Mouse (Mus musculus) forebrain, embryonic 14.5 days (tissue): ENCODE measurements at regions not wholly inside any gene's neighbourhood (a gene's known extent, or its start where the extent isn't known, plus 50 kb on each side); places are given as distances from the start of the nearest gene placed in this dataset.

Experiments used
- ATAC-seq: fragments of 200-750 bp; cut with Nextera tagmentation; 2 replicates; pipeline ENCODE4 v1.8.0; 2017; ENCODE audit warnings: mild to moderate bottlenecking, moderate library complexity
- DNase-seq: peaks from one replicate; pipeline ENCODE4 v3.0.0-alpha.2; 2015; ENCODE audit warnings: low spot score
- H3K27ac ChIP-seq: fragments of 300-500 bp; sonication (generic); 2 replicates; pipeline ENCODE4 v1.5.1; 2014; ENCODE audit warnings: low read depth, mild to moderate bottlenecking, control low read depth, low read length, moderate library complexity
- H3K27me3 ChIP-seq: fragments of 300-500 bp; sonication (generic); replicated peaks from 2 replicates; pipeline ENCODE4 v1.6.1; 2014; ENCODE audit warnings: low read length, control low read depth, mixed read lengths; ENCODE audit not compliant: control insufficient read depth, insufficient read depth
- H3K36me3 ChIP-seq: fragments of 300-500 bp; sonication (generic); 2 replicates; pipeline ENCODE4 v1.6.1; 2014; ENCODE audit warnings: low read length, control low read depth; ENCODE audit not compliant: control insufficient read depth, insufficient read depth
- H3K4me1 ChIP-seq: fragments of 300-500 bp; sonication (generic); 2 replicates; pipeline ENCODE4 v1.6.1; 2014; ENCODE audit warnings: antibody characterized with exemption, low read length, control low read depth; ENCODE audit not compliant: control insufficient read depth, insufficient read depth
- H3K4me2 ChIP-seq: fragments of 300-500 bp; sonication (generic); 2 replicates; pipeline ENCODE4 v1.6.1; 2014; ENCODE audit warnings: mild to moderate bottlenecking, control low read depth, low read length
- H3K4me3 ChIP-seq: fragments of 300-500 bp; sonication (generic); 2 replicates; pipeline ENCODE4 v1.5.1; 2014; ENCODE audit warnings: low read depth, low read length, control low read depth
- H3K9ac ChIP-seq: fragments of 300-500 bp; sonication (generic); 2 replicates; pipeline ENCODE4 v1.6.1; 2014; ENCODE audit warnings: mild to moderate bottlenecking, low read length, control low read depth, moderate library complexity
- H3K9me3 ChIP-seq: fragments of 300-500 bp; sonication (generic); replicated peaks from 2 replicates; pipeline ENCODE4 v1.6.1; 2016; ENCODE audit warnings: low read length, control low read depth, mixed read lengths; ENCODE audit not compliant: control insufficient read depth
- WGBS: fragments of 180-500 bp; shearing (Covaris S2); extraction: QIAGEN DNeasy Blood & Tissue Kit; methylation state at CpG from one replicate; pipeline ENCODE4 v1.1.7; 2014; 5-methylcytosine and 5-hydroxymethylcytosine counted together

DNA sequence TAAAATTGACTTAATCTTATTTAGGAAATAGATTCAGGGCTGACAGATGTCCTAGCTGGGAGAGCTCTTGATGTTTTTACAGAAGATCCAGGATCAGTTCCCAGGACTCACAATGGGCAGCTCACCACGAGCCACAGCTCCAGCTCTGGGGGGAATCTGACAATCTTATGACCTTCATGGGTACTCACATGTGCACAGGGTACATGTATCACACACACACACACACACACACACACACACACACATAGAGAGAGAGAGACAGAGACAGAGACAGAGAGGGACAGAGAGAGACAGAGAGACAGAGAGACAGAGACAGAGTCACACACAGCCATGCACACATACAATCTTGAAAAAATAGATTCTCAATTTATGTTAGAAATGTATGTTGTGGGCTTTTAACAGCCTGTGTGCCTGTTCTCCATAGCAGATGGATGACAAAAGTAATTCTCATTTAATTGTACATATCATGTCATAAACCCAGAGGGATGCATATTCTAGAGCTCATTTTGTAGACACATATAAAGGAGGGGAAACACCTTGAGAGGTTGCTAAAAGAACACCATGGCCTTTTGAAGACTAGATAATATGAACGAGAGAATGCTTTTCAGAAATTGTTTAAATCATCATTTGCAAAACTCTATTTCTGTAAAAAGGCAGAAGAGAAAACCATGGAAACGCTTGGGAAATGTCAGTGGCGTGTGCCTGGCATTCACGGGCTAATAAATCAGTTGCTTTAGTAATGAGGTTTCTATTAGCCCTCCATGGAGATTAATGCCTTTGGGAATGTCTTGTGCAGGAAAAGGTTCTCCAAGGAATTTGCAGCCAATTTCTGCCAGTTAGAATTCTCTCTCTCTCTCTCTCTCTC, 538.3 kb downstream of the Fat4 start:
- no peaks in the 10 kb centered on the region for H3K27me3 ChIP-seq
- no peak overlapping the region for H3K4me3 ChIP-seq
- DNase-seq (peak; percentile 32), ATAC-seq (no peak)
- no peak overlapping the region for H3K9ac ChIP-seq
- no peaks in the 10 kb centered on the region for H3K9me3 ChIP-seq
- no peak overlapping the region for H3K4me2 ChIP-seq
- H3K4me1 ChIP-seq: no peaks in the 10 kb centered on the region
- no peaks in the 10 kb centered on the region for H3K36me3 ChIP-seq
- 57% methylated on average over 5 of the region's 5 CpGs for WGBS
- H3K27ac ChIP-seq: no peak overlapping the region

DNA sequence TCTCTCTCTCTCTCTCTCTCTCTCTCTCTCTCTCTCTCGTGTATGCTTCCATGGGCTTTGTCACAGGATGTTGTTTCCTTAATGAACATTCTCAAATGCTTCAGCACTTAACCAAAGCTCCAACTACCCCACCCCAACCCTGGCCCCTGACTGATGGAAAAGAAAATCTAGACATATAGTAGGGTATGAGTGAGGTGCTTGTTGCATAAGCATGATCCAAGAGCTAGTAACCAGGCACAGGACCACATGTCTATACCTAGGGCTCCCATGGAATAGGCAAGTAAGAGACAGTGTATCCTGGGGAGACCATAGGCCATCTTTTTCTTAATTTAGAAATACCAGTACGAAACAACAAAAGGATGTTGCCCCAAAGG, 538.9 kb downstream of the Fat4 start:
- H3K27ac ChIP-seq: no peak overlapping the region
- no peaks in the 10 kb centered on the region for H3K9me3 ChIP-seq
- whole genome bisulfite sequencing: 48% methylated on average over 2 of the region's 2 CpGs

DNA sequence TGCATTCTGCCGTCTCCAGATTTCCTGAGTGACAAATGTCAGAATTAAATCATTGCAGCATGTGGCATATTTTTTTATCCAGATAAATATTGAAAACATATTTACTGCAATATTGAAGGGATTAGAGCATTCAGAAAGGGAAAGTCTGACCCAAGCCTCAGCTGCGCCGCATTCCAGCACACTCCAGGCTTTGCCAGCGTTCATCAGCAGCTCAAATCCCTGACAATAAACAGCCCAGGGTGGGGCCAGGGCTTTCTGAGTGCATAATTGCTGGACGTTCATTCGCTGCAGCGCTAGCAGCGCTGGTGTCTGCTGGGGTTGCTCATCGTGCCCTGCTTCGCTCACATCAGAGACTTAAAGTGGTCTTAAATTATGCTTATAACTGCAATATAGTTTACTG, 556.6 kb downstream of the Fat4 start:
- Histone ChIP-seq H3K36me3 (no peaks in the 10 kb centered on the region), H3K4me2 (no peak overlapping the region), H3K9ac (no peak overlapping the region), H3K27ac (no peak overlapping the region), H3K4me3 (no peak overlapping the region), H3K9me3 (no peaks in the 10 kb centered on the region), H3K27me3 (no peaks in the 10 kb centered on the region), H3K4me1 (no peaks in the 10 kb centered on the region)
- WGBS: 44% methylated on average over 10 of the region's 10 CpGs
- ATAC-seq (peak; percentile 67), DNase-seq (peak; percentile 41)

More for the DNA sequence above, 538.9 kb downstream of the Fat4 start:
- Histone ChIP-seq H3K4me1 (no peaks in the 10 kb centered on the region), H3K4me3 (no peak overlapping the region), H3K4me2 (no peak overlapping the region), H3K36me3 (no peaks in the 10 kb centered on the region), H3K9ac (no peak overlapping the region), H3K27me3 (no peaks in the 10 kb centered on the region)
- no peak for DNase-seq
- ATAC-seq: no peak

DNA sequence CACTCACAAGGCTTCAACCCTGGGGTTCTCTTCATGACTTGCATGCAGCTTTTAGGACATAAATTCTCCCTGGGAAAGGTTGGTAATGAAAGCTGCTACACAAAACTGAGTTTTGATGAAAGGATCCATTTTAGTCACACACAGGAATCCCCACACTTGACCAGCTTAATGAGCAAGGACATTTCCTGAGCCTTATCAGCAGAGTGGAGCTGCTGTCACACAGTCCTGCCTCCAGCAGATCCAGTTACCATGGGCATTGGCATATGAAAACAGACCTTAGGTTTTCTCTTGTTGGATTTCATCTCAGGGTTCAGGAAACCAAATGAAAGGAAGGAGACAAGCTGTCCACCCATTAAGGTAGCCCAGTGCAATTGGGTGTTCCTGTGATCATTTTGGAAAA, 568.9 kb downstream of the Fat4 start:
- peaks cover 7% of the 10 kb centered on the region for H3K4me1 ChIP-seq
- no peak overlapping the region for H3K4me2 ChIP-seq
- ATAC-seq (no peak), DNase-seq (no peak)
- no peaks in the 10 kb centered on the region for H3K27me3 ChIP-seq
- H3K9ac ChIP-seq: no peak overlapping the region
- H3K4me3 ChIP-seq: no peak overlapping the region
- no peak overlapping the region for H3K27ac ChIP-seq
- no peaks in the 10 kb centered on the region for H3K9me3 ChIP-seq
- H3K36me3 ChIP-seq: no peaks in the 10 kb centered on the region

DNA sequence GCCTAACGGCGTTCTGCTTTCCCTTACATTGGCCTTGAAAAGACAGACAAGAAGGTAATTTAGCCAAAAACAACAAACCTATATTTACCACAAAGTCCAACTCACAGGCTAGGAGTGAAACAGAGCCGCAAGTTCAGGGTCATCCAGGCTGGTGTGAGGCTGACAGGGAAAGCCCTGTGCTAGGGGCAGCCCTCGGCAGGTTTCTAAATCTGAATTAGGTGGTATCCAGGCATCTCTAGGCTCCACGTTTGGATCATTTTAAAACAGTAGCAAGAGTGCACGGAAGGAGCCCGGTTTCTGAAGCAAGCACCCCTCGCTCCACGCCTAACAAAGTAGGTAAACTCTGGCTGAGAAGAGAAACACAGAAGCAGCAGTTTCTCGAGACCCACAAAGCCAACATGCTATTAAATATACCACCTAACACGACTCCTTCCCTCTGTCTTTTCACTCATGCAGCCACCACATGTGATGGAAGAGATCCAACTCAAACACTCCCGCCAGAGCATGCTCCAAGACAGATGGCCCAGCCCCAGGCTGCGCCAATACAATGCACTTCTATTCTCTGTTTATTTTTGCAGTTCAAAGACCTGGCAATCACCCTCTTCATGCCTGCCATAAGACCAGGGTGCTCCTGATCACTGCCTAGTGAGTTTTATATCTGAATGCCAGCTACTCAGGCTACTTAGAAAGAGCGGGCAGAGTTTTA, 573.6 kb downstream of the Fat4 start:
- ATAC-seq (peak; percentile 96), DNase-seq (peak; percentile 82)
- Histone ChIP-seq H3K36me3 (no peaks in the 10 kb centered on the region), H3K4me3 (no peak overlapping the region), H3K9ac (no peak overlapping the region), H3K4me1 (peaks cover 7% of the 10 kb centered on the region), H3K27ac (peak overlapping the region; percentile 64), H3K27me3 (no peaks in the 10 kb centered on the region), H3K4me2 (peak overlapping the region; percentile 6; the same call in 1 of the 2 replicates), H3K9me3 (no peaks in the 10 kb centered on the region)
- WGBS: 34% methylated on average over 14 of the region's 14 CpGs

DNA sequence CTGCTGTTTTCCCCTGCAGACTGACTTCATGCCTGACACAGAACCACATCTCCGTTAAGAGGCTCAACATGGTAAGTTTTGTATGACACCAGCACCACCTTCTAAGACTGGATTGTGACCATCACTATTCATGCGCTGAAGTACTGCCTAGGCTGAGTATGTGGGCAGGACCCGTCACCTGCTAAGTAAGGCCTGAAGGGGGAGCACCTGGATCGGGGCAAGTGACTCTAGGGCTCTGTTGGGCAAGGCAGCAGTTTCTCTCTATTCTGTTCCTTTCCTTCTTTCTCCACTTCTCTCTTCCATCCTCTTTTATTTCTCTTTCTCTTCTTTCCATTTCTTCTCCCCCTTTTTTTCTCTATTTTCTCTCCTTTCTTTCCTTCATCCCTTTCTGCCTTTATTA, 574.8 kb downstream of the Fat4 start:
- WGBS: 88% methylated on average over 4 of the region's 4 CpGs
- Histone ChIP-seq H3K27ac (no peak overlapping the region), H3K36me3 (no peaks in the 10 kb centered on the region), H3K9ac (no peak overlapping the region), H3K9me3 (no peaks in the 10 kb centered on the region), H3K4me2 (no peak overlapping the region), H3K27me3 (no peaks in the 10 kb centered on the region), H3K4me1 (peaks cover 7% of the 10 kb centered on the region), H3K4me3 (no peak overlapping the region)
- no peak for DNase-seq
- ATAC-seq: no peak

DNA sequence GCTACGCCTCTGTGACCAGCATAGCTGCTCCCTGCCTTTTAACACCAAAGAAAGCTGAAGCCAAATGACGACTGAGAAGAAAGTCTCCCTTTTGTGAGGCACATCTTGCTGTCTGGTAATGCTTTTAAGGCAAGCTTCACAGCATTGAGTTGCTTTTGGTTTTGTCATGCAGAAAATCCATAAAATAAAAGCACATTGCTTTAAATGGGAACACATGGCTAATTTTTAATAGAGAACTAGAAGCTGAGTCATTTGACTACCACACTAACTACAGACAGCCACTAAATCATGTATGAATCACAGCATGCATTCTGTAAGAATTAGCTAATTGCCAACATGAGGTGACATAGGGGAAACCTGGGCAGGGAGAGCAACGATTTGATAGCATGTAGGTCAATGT, 579.1 kb downstream of the Fat4 start:
- no peaks in the 10 kb centered on the region for H3K36me3 ChIP-seq
- H3K4me1 ChIP-seq: no peaks in the 10 kb centered on the region; the same call in 1 of the 2 replicates
- H3K27ac ChIP-seq: no peak overlapping the region
- no peak overlapping the region for H3K9ac ChIP-seq
- ATAC-seq (no peak), DNase-seq (no peak)
- H3K4me2 ChIP-seq: no peak overlapping the region
- no peaks in the 10 kb centered on the region for H3K27me3 ChIP-seq
- no peaks in the 10 kb centered on the region for H3K9me3 ChIP-seq
- 78% methylated on average over 3 of the region's 3 CpGs for WGBS
- no peak overlapping the region for H3K4me3 ChIP-seq

DNA sequence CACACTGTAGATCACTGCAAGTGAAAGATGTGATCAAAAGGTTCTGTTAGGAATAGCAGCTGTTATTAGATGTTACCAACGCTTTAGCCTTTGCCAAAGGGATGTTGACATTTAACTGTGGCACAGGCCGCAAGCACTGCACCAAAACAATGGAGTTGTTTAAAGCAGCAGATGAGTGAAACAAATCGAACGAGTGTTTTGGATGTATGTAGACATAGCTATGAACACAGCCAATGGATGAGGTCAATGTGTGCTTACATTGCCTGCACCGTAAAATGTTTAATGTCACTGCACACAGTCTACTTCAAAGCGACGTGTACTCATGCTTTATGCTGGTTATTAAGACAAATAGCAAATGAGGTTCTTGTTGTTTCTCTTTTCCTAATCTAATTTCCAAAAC, 602.7 kb downstream of the Fat4 start:
- Histone ChIP-seq H3K9me3 (no peaks in the 10 kb centered on the region), H3K27me3 (no peaks in the 10 kb centered on the region), H3K4me1 (no peaks in the 10 kb centered on the region), H3K4me2 (no peak overlapping the region), H3K4me3 (no peak overlapping the region), H3K9ac (no peak overlapping the region), H3K27ac (no peak overlapping the region), H3K36me3 (no peaks in the 10 kb centered on the region)
- ATAC-seq (no peak), DNase-seq (no peak)
- WGBS: 83% methylated on average over 7 of the region's 7 CpGs

DNA sequence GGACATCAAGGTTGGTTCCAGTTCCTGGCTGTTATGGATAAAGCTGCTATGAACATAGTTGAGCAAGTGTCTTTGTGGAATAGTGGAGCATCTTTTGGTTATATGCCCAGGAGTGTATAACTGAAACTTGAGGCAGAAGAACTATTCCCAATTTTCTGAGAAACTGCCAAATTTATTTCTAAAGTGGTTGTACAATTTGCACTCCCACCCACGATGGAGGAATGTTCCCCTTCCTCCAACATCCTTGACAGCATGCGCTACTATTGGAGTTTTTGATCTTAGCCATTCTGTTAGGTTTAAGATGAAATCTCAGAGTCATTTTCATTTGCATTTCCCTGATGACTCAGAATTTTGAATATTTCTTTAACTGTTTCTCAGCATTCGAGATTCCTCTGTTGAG, 607.6 kb downstream of the Fat4 start:
- WGBS: 95% methylated on average over 3 of the region's 3 CpGs
- no peak overlapping the region for H3K4me3 ChIP-seq
- no peak overlapping the region for H3K9ac ChIP-seq
- H3K9me3 ChIP-seq: no peaks in the 10 kb centered on the region
- H3K27me3 ChIP-seq: no peaks in the 10 kb centered on the region
- DNase-seq (no peak), ATAC-seq (no peak)
- H3K36me3 ChIP-seq: no peaks in the 10 kb centered on the region
- H3K4me2 ChIP-seq: no peak overlapping the region
- H3K27ac ChIP-seq: no peak overlapping the region
- H3K4me1 ChIP-seq: no peaks in the 10 kb centered on the region
